Mouse (Mus musculus) ovary, adult 10 weeks (tissue): ENCODE measurements around the gene Serpinb1a. TPM values are rescaled to one million over a fixed set of nuclear protein-coding genes. Genes with fewer than 3 reads are reported as not detected.

Experiments
- polyA plus RNA-seq: library from polyadenylated mRNA; stranded (reverse); fragments of 350-450 nt; fragmentation: Illumina TruSeq; extraction: RNeasy Lipid Tissue Mini Kit (QIAGEN cat#74804); gene quantifications from one replicate; pipeline ENCODE4 v1.2.3, GENCODE M21; 2014

Gene Serpinb1a
- 168 TPM for polyA plus RNA-seq

GRCm38 (mm10) chr13:32850668-32851404, at the start of gene Serpinb1a:
Gene Serpinb1a, minus strand, starts transcription at chr13:32851185.

GRCm38 (mm10) chr13:32898111-32898510, 47.1 kb upstream of the Serpinb1a start, which contains the start of gene Serpinb1c:
Gene Serpinb1c, minus strand, starts transcription at chr13:32898211.

GRCm38 (mm10) chr13:32802259-32803081, 48.5 kb downstream of the Serpinb1a start, which contains the start of gene D930007J09Rik:
Gene D930007J09Rik, minus strand, starts transcription at chr13:32802849.

GRCm38 (mm10) chr13:32801693-32802221, 49.2 kb downstream of the Serpinb1a start, which contains the start of gene Wrnip1:
Gene Wrnip1, plus strand, starts transcription at chr13:32802038.

Other genes with a start within 250 kb of the Serpinb1a start
- 2.2 TPM for gene Mylk4, start 67.2 kb downstream of the Serpinb1a start, polyA plus RNA-seq
- 22.6 TPM for gene Wrnip1, start 49.1 kb downstream of the Serpinb1a start, polyA plus RNA-seq
- gene D930007J09Rik, start 48.3 kb downstream of the Serpinb1a start, polyA plus RNA-seq: not detected
- gene Serpinb1c, start 47.0 kb upstream of the Serpinb1a start, polyA plus RNA-seq: 0.51 TPM
- gene Serpinb6b, start 114.0 kb upstream of the Serpinb1a start, polyA plus RNA-seq: 297 TPM
- 132 TPM for gene Serpinb9, start 152.1 kb upstream of the Serpinb1a start, polyA plus RNA-seq
- 1.6 TPM for gene Serpinb9b, start 176.2 kb upstream of the Serpinb1a start, polyA plus RNA-seq
- 1.3 TPM for gene Serpinb1b, start 227.4 kb upstream of the Serpinb1a start, polyA plus RNA-seq